Mouse (Mus musculus): Measurements from ENCODE around the gene Wfdc11.
"Not testable (repeated sequence)": the region's sequence is repeated elsewhere in the genome, so short reads cannot be mapped to it uniquely, and the experiment has no call there.

Gene Wfdc11

DNA sequence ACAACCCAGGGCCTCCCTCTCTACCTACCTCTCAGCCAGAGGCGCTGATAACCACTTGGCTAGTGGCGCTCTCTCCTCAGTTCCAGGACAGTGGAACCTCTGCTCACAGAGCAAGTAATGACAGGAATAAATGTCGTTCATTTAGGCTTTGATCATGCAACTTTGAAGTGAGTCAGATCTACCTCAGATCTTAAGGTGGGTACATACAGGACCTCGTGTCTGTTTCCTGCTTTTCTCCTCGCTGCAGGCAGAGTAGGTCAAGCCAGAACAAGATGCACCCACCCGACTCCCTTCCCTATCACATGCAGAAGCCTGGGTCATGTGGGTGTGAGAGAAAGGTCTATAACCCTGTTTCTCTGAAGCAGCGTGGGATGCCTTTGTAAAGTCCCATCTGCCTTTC is at the start of gene Wfdc11:
Gene Wfdc11 (minus strand): TSS at position 101 of the 400 bp plus-strand sequence.
- in situ Hi-C loops (cut with MboI; ENCODE audit: low sequenced_read_pairs), result no loop called here

- in situ Hi-C loops (cut with MboI; ENCODE audit: low sequenced_read_pairs), result loop anchor here (10.0 kb wide), 1 partner anchor 118 kb away; no protein-coding TSS in a partner anchor
Measured at GRCm38 (mm10) chr2:164723276-164723675, 49.4 kb upstream of the Wfdc11 start.

DNA sequence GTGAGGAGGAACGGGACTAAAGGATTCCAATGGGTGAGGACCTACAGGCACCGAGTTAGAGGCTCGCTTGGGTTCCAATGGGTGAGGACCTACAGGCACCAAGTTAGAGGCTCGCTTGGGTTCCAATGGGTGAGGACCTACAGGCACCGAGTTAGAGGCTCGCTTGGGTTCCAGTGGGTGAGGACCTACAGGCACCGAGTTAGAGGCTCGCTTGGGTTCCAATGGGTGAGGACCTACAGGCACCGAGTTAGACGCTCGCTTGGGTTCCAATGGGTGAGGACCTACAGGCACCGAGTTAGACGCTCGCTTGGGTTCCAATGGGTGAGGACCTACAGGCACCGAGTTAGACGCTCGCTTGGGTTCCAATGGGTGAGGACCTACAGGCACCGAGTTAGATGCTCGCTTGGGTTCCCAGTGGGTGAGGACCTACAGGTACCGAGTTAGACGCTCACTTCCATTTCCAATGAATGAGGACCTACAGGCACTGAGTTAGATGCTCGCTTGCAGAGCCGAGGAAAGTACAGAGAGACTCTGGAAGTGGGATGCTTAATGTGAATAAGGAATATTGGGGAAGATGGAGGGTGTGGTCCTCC is 42.4 kb upstream of the Wfdc11 start:
- in situ Hi-C loops (cut with MboI; ENCODE audit: low sequenced_read_pairs), result not testable (repeated sequence)

DNA sequence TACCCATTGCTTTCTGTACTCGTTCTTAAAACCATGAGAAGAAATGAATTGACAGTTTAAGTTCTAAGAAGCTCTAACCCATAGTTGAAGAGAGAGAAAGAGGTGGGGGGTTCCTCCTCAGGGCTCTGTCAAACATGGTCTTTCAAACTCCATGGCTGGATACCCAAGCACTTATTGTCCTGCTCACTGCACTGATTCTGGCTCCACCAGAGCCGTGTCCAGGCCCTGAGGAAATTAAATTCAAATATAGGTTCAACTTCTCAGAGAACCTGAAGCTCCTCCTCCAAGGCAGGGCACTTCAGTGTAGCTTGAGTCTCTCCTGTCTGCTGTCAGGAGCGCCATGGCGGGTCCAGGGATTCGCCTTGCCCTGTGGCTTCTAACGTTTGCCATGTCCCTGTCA is 41.1 kb upstream of the Wfdc11 start, which contains the start of gene Spint5:
Gene Spint5 (plus strand): TSS at position 301 of the 400 bp plus-strand sequence.
- in situ Hi-C loops (cut with MboI; ENCODE audit: low sequenced_read_pairs), result no loop called here

GRCm38 (mm10) chr2:164705991-164706390 is 32.1 kb upstream of the Wfdc11 start:
- in situ Hi-C loops (cut with MboI; ENCODE audit: low sequenced_read_pairs), result no loop called here

DNA sequence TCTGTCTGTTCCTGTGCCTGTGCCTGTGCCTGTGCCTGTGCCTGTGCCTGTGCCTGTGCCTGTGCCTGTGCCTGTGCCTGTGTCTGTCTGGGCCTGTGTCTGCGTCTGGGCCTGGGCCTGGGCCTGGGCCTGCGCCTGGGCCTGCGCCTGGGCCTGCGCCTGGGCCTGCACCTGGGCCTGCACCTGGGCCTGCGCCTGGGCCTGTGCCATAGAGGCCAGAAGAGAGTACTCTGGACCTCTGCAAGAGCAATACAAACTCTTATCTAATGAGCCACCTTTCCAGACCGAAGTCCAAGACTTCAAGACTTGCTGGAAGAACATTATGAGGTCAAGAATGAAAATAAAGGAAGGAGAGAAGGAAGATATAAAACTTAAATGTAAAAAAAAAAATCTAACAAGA is 31.4 kb upstream of the Wfdc11 start:
- in situ Hi-C loops (cut with MboI; ENCODE audit: low sequenced_read_pairs), result no loop called here

DNA sequence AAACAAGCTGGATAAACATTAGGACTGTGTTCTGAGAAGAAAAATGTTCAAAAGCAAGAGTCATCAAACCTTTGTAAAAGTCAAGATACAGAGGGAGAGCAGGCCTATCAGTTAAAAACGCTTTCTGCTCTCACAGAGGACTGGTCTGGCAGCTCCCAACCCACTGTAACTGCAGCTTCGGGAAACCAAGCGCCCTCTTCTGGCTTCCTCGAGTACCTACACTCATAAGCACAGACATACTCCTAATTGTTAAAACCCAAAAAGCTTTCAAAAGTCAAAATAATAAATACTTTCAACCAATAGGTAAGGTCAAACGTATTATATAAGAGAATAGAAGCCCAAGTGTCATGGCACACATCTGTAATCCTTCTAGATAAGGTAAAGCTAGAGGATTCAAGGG is 30.3 kb upstream of the Wfdc11 start:
- in situ Hi-C loops (cut with MboI; ENCODE audit: low sequenced_read_pairs), result no loop called here

DNA sequence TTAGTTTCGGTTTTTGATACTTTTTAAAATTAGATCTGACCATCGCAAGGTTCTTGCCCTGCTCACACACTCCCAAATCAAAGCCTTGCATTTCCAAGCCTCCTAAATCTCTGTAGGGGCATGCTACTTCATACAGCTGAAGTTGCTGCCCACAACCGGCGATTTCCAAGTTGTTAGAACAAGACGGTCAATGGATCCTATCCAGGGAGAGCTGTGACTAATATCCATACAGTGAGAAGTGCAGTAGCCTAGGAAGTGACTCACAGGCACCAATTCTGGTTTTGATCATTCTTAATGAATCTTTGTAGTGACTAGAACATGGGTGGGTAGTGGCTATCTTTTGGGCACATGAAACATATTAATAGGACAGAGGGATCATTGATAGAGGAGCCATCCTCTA is 27.9 kb upstream of the Wfdc11 start:
- in situ Hi-C loops (cut with MboI; ENCODE audit: low sequenced_read_pairs), result no loop called here

GRCm38 (mm10) chr2:164700959-164701358 is 27.1 kb upstream of the Wfdc11 start:
- in situ Hi-C loops (cut with MboI; ENCODE audit: low sequenced_read_pairs), result no loop called here

DNA sequence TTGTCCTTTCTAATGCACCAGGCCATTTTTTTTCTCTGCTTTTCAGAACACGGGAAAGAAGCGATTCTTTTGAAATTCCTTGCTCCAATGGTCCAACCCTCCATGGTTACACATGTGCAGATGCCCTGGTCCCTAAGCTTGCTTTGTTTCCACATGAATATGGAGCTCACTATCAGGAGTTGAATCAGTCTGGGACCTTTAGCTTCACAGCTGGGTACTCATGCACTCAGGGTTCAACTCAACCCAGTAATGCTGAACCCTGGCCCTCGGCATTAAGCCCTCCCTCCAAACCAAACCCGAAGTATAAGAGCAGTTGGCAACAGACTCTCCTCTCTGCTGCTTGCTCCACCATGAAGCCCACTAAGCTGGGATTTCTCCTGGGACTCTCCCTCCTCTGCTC is 24.3 kb upstream of the Wfdc11 start, which contains the start of gene Spint4:
Gene Spint4 (plus strand): TSS at position 301 of the 400 bp plus-strand sequence.
- in situ Hi-C loops (cut with MboI; ENCODE audit: low sequenced_read_pairs), result no loop called here

GRCm38 (mm10) chr2:164684807-164685206 is 10.9 kb upstream of the Wfdc11 start, which contains the start of gene Wfdc13:
Gene Wfdc13 (plus strand): TSS chr2:164685107.
- in situ Hi-C loops (cut with MboI; ENCODE audit: low sequenced_read_pairs), result no loop called here

DNA sequence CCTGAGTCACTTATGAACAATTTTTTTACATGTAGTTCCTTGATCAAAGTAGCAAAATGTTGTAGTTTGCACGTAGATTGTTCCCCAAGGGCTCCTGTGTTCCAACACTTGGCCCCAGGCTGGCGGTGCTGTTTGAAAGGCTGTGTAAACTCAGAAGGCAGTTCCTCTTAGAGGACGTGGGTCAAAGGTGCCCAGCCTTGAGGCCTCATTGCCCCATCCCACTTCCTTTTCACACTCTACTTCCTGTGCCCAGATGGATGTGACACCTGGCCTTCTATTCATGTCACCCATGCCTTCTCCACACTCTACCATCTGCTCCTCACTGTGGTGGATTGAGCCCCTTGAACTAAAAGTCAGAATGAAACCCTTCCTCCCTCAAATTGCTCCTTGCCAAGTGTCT is 6.0 kb upstream of the Wfdc11 start:
- in situ Hi-C loops (cut with MboI; ENCODE audit: low sequenced_read_pairs), result no loop called here

DNA sequence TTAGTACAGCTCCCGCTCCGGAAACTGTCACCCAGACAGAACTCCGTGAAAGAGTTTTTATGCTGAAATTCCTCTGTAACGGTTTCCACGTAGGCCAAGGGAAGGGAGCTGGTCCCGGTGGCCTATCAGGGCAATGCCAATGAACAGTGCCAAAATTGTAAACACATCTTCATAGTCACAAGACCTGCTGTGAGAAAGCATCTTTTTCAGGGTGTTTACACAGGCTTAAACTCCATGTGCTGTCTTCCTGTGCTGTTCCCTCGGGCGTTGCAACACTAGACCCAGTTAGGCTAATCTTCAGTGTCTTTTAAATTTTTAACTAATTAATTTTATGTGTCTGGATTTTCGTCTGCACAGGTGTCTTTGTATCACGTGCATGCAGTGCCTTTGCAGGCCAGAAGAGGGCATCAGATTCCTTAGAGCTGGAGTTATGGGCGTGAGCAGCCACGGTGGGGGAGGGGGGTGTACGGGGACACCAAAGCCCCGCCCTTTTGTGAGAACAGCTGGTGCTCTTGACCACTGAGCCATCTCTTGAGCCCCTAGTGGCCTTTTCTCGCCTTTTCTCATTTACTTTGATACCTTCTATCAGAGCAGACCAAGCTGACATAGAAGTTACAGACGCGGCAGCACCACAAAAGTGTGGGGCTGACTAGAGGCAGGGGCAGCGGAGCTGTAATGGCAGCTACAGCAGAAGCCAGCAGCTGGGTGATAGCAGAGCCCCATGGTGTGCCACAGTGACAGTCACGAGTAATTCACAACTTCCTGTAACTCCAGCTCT is 5.2 kb upstream of the Wfdc11 start:
- in situ Hi-C loops (cut with MboI; ENCODE audit: low sequenced_read_pairs), result no loop called here

DNA sequence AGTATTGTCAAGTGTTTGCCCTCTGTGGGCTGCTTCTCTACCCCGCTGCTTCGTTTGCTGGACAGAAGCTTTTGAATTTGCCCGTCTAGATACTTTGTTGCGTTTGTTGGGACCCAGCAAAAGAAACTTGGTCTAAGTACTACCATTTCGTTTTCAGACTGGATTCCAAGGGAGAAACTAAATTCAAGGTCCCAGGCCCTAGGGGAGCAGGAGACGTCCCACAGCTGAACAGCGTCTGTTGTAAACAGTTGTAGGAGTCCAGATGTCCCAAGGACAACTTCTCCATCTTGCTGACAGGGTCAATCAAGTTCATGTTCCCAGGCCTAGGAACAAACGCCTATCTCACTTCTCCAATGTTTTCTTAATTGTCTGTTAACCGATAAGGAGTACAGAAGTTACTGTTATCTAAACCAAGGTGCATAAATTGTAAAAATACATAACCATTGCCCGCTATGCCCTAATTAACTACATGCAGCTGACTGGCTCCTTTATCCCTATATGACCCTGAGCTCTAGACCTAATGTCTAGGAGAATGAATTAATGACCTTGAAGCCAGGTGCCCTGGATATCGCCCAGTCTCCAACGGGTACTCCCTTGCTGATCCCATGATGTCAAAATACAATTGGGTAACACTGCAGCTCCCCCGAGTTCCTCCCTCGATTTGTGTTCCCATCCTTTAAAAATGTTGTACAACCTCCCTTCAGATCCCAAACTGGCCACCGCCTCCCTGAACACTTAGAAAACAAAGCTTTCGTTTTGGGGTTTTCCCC is 3.2 kb upstream of the Wfdc11 start:
- in situ Hi-C loops (cut with MboI; ENCODE audit: low sequenced_read_pairs), result no loop called here

- in situ Hi-C loops (cut with MboI; ENCODE audit: low sequenced_read_pairs), result no loop called here
Measured at GRCm38 (mm10) chr2:164676103-164676502, 2.2 kb upstream of the Wfdc11 start.

GRCm38 (mm10) chr2:164670938-164671337 is 2.9 kb downstream of the Wfdc11 start:
- in situ Hi-C loops (cut with MboI; ENCODE audit: low sequenced_read_pairs), result no loop called here

GRCm38 (mm10) chr2:164670261-164670660 is 3.6 kb downstream of the Wfdc11 start:
- in situ Hi-C loops (cut with MboI; ENCODE audit: low sequenced_read_pairs), result no loop called here

- in situ Hi-C loops (cut with MboI; ENCODE audit: low sequenced_read_pairs), result no loop called here
Measured at GRCm38 (mm10) chr2:164664851-164665250, 9.0 kb downstream of the Wfdc11 start.

GRCm38 (mm10) chr2:164656483-164656882 is 17.4 kb downstream of the Wfdc11 start, which contains the start of gene Wfdc9:
Gene Wfdc9 (minus strand): TSS chr2:164656583.
- in situ Hi-C loops (cut with MboI; ENCODE audit: low sequenced_read_pairs), result no loop called here

- in situ Hi-C loops (cut with MboI; ENCODE audit: low sequenced_read_pairs), result no loop called here
Measured at GRCm38 (mm10) chr2:164655858-164656257, 18.0 kb downstream of the Wfdc11 start, which contains the start of gene Wfdc10. Gene Wfdc10 (plus strand): TSS chr2:164656046.

All from CH12F3 (cell line).